In genomic region chr4:124511761-124512160, GRCm38 (mm10) we compare ENCODE assay signal across 16 mouse cellular contexts.
A peak's percentile ranks its signal among the peaks of the same experiment; 100 is the strongest.
DNase-seq lines count a peak whose midpoint lies in the region; ATAC-seq lines count a peak whose summit lies in the region.
"Had no signal": no experiment of that assay in that cellular context is flagged by ENCODE, and none has a peak within 500 bp of the region (broad histone marks: within the 10 kb centered on the region; RNA-seq: fewer than 3 reads in every experiment).

No protein-coding gene starts in this region.

- no peaks in the 10 kb centered on the region for H3K36me3 ChIP-seq in liver, embryonic 12.5 days
- H3K36me3 ChIP-seq: heart, embryonic 15.5 days; hindbrain, embryonic 12.5 days; kidney, embryonic 15.5 days; limb, embryonic 13.5 days had no signal

- peaks cover 21% of the 10 kb centered on the region for H3K27me3 ChIP-seq in liver, embryonic 12.5 days (replicated peaks)
- H3K27me3 ChIP-seq: forebrain, embryonic 13.5 days had no signal

- H3K4me1 ChIP-seq in liver, embryonic 12.5 days: no peaks in the 10 kb centered on the region
- H3K4me1 ChIP-seq: heart, embryonic 15.5 days had no signal

- no peak overlapping the region for H3K4me2 ChIP-seq in liver, embryonic 12.5 days
- H3K4me2 ChIP-seq: forebrain, embryonic 13.5 days; heart, embryonic 15.5 days; hindbrain, embryonic 12.5 days; kidney, embryonic 15.5 days; limb, embryonic 13.5 days had no signal

- peak; percentile 11 to 14 for DNase-seq in cerebellum, postnatal 36 days
- DNase-seq in cerebellum, adult 18-20 months: no peak
- DNase-seq in layer of hippocampus, postnatal 10 days (ENCODE audit: low spot score in 2 of 2): peak; percentile 41 to 55
- peak; percentile 23 to 26 for DNase-seq in right cerebral cortex, adult 2 months (ENCODE audit: low spot score in 2 of 2)
- no peak for DNase-seq in spleen, postnatal 36 days (ENCODE audit: low spot score in 2 of 2)
- no peak for DNase-seq in kidney, adult 18-20 months
- DNase-seq: adrenal gland, adult 8-10 months; heart, adult 11 months; lung, postnatal 10 days had no signal

- H3K4me3 ChIP-seq in liver, embryonic 12.5 days: no peak overlapping the region
- H3K4me3 ChIP-seq: forebrain, embryonic 13.5 days; heart, embryonic 15.5 days; hindbrain, embryonic 12.5 days; kidney, embryonic 15.5 days; limb, embryonic 13.5 days had no signal

- WGBS in liver, embryonic 12.5 days (ENCODE audit: insufficient replicate concordance): 65% methylated on average over 16 of the region's 16 CpGs

- H3K9ac ChIP-seq in liver, embryonic 12.5 days: no peak overlapping the region
- H3K9ac ChIP-seq: forebrain, embryonic 13.5 days; heart, embryonic 15.5 days; hindbrain, embryonic 12.5 days; kidney, embryonic 15.5 days; limb, embryonic 13.5 days had no signal

- peak; percentile 93 for ATAC-seq in frontal cortex, adult (ENCODE audit: low TSS enrichment)
- ATAC-seq in liver, embryonic 12.5 days: no peak
- ATAC-seq: forebrain, embryonic 13.5 days had no signal

- no peak overlapping the region for H3K27ac ChIP-seq in liver, embryonic 12.5 days
- H3K27ac ChIP-seq: forebrain, embryonic 13.5 days; heart, embryonic 15.5 days; hindbrain, embryonic 12.5 days; kidney, embryonic 15.5 days; limb, embryonic 13.5 days had no signal

- H3K9me3 ChIP-seq in liver, embryonic 12.5 days (replicated peaks): no peaks in the 10 kb centered on the region
- H3K9me3 ChIP-seq: forebrain, embryonic 13.5 days; heart, embryonic 15.5 days; hindbrain, embryonic 12.5 days; kidney, embryonic 15.5 days; limb, embryonic 13.5 days had no signal

Comparison
In these comparisons a context has a peak if more than half of its experiments do, and no peak if none do; other contexts are left out.
1. DNase-seq: peak in cerebellum, postnatal 36 days (2 of 2), layer of hippocampus, postnatal 10 days (2 of 2) and right cerebral cortex, adult 2 months (2 of 2); none in cerebellum, adult 18-20 months (0 of 2), spleen, postnatal 36 days (0 of 2) and kidney, adult 18-20 months (single experiment).